Mouse (Mus musculus): Measurements from ENCODE around the gene Slc22a5. TPM values are rescaled to one million over a fixed set of nuclear protein-coding genes. Genes with fewer than 3 reads are reported as not detected.
A peak's percentile ranks its signal among the peaks of the same experiment; 100 is the strongest.

The Slc22a5 gene
- polyA plus RNA-seq, 1 experiment from 2014 or later, result 9.4 TPM

GRCm38 (mm10) chr11:53841514-53841913, 49.9 kb downstream of the Slc22a5 start:
- no peak for TF ChIP-seq EP300 (optimal IDR thresholded peaks at IDR 0.05)
- no peak for TF ChIP-seq CTCF (IDR thresholded peaks at IDR 0.05; ENCODE audit: low read depth)
- 0 out of 2 replicates have a peak, but pooled peaks cover 3% of the 10 kb centered on the region for H3K4me1 ChIP-seq (replicated peaks; ENCODE audit: control insufficient read depth, insufficient read depth)
- ATAC-seq (ENCODE audit: low FRiP score, low TSS enrichment) (no peak), DNase-seq (ENCODE audit: low spot score) (no peak)
- H3K36me3 ChIP-seq (ENCODE audit: control insufficient read depth, insufficient read depth, low read length), result no peaks in the 10 kb centered on the region
- WGBS, result 79% methylated on average over 12 of the region's 12 CpGs
- H3K9ac ChIP-seq (ENCODE audit: low read length), result no peak overlapping the region
- no peaks in the 10 kb centered on the region for H3K9me3 ChIP-seq (ENCODE audit: control insufficient read depth, low read length)
- no peaks in the 10 kb centered on the region for H3K27me3 ChIP-seq (ENCODE audit: control insufficient read depth, insufficient read depth, low read length)
- H3K4me2 ChIP-seq (replicated peaks; ENCODE audit: low read depth), result no peak overlapping the region
- no peak overlapping the region for H3K27ac ChIP-seq (replicated peaks)
- H3K4me3 ChIP-seq (ENCODE audit: low read depth, low read length), result no peak overlapping the region

- Histone ChIP-seq H3K4me2 (replicated peaks; ENCODE audit: low read depth) (no peak overlapping the region), H3K9ac (ENCODE audit: low read length) (no peak overlapping the region), H3K36me3 (ENCODE audit: control insufficient read depth, insufficient read depth, low read length) (no peaks in the 10 kb centered on the region), H3K9me3 (ENCODE audit: control insufficient read depth, low read length) (no peaks in the 10 kb centered on the region), H3K4me1 (replicated peaks; ENCODE audit: control insufficient read depth, insufficient read depth) (0 out of 2 replicates have a peak, but pooled peaks cover 3% of the 10 kb centered on the region), H3K27ac (replicated peaks) (peak overlapping the region; percentile 80), H3K27me3 (ENCODE audit: control insufficient read depth, insufficient read depth, low read length) (no peaks in the 10 kb centered on the region), H3K4me3 (ENCODE audit: low read depth, low read length) (no peak overlapping the region)
- ATAC-seq (ENCODE audit: low FRiP score, low TSS enrichment) (peak; percentile 91), DNase-seq (ENCODE audit: low spot score) (peak; percentile 85)
- 42% methylated on average over 8 of the region's 8 CpGs for whole genome bisulfite sequencing
- TF ChIP-seq EP300 (optimal IDR thresholded peaks at IDR 0.05), result no peak
- no peak for TF ChIP-seq CTCF (IDR thresholded peaks at IDR 0.05; ENCODE audit: low read depth)
Measured at GRCm38 (mm10) chr11:53839663-53840642, 51.5 kb downstream of the Slc22a5 start.

DNA sequence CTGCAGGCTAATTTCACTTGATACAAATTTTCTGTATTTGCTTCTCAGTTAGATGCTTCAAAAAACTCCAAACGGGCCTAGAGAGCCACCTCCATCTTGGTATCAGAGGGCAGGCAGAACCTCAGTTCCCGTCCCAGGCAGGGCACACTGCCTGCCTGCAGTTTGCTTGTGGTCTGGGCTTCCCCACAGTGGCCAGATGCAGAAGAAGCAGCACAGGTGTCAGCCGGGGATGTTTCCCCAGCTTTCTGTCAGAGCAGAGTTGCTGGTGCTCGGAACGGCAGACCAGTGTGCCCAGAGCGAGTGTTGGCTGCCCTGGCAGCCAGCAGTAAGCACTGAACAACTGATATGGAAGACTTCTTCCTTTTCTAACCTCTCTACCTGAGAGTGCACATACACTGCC, 52.3 kb downstream of the Slc22a5 start:
- Histone ChIP-seq H3K4me1 (replicated peaks; ENCODE audit: control insufficient read depth, insufficient read depth) (0 out of 2 replicates have a peak, but pooled peaks cover 3% of the 10 kb centered on the region), H3K27ac (replicated peaks) (peak overlapping the region; percentile 80), H3K4me2 (replicated peaks; ENCODE audit: low read depth) (no peak overlapping the region), H3K36me3 (ENCODE audit: control insufficient read depth, insufficient read depth, low read length) (no peaks in the 10 kb centered on the region), H3K9me3 (ENCODE audit: control insufficient read depth, low read length) (no peaks in the 10 kb centered on the region), H3K9ac (ENCODE audit: low read length) (no peak overlapping the region), H3K4me3 (ENCODE audit: low read depth, low read length) (no peak overlapping the region), H3K27me3 (ENCODE audit: control insufficient read depth, insufficient read depth, low read length) (no peaks in the 10 kb centered on the region)
- 78% methylated on average over 6 of the region's 6 CpGs for WGBS
- ATAC-seq (ENCODE audit: low FRiP score, low TSS enrichment) (0 out of 2 replicates have a peak, but pooled peaks have one; percentile 2), DNase-seq (ENCODE audit: low spot score) (no peak)
- peak; percentile 27; the same call in 1 of the 2 replicates for TF ChIP-seq CTCF (IDR thresholded peaks at IDR 0.05; ENCODE audit: low read depth)
- TF ChIP-seq EP300 (optimal IDR thresholded peaks at IDR 0.05), result no peak

DNA sequence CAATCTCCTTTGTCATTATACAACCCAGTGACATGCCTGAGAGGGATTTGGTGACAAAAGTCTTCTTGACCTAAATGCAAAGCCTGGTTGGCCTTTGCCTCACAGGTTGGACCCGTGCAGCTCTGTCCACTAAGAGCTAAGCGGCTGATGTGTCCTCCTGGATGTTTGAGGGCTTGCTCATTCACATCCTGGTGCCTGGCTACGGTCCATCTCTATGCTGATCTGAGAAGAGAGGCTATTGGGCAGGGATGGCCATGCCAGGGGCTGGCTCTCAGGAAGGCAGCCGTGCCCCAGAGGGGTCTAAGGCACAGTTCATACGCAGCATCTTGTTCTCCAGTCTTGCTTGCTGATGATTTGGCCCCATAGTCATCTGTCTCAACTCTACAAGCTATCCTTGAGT, 53.7 kb downstream of the Slc22a5 start:
- Histone ChIP-seq H3K36me3 (ENCODE audit: control insufficient read depth, insufficient read depth, low read length) (no peaks in the 10 kb centered on the region), H3K4me3 (ENCODE audit: low read depth, low read length) (no peak overlapping the region), H3K9ac (ENCODE audit: low read length) (no peak overlapping the region), H3K9me3 (ENCODE audit: control insufficient read depth, low read length) (no peaks in the 10 kb centered on the region), H3K4me2 (replicated peaks; ENCODE audit: low read depth) (no peak overlapping the region), H3K4me1 (replicated peaks; ENCODE audit: control insufficient read depth, insufficient read depth) (0 out of 2 replicates have a peak, but pooled peaks cover 3% of the 10 kb centered on the region), H3K27ac (replicated peaks) (no peak overlapping the region), H3K27me3 (ENCODE audit: control insufficient read depth, insufficient read depth, low read length) (no peaks in the 10 kb centered on the region)
- DNase-seq (ENCODE audit: low spot score), result no peak
- TF ChIP-seq CTCF (IDR thresholded peaks at IDR 0.05; ENCODE audit: low read depth) (no peak), EP300 (optimal IDR thresholded peaks at IDR 0.05) (no peak)
- no peak for ATAC-seq (ENCODE audit: low FRiP score, low TSS enrichment)
- WGBS, result 83% methylated on average over 5 of the region's 5 CpGs

- no peak overlapping the region for H3K9ac ChIP-seq (ENCODE audit: low read length)
- H3K27ac ChIP-seq (replicated peaks), result no peak overlapping the region
- 0 out of 2 replicates have a peak, but pooled peaks cover 3% of the 10 kb centered on the region for H3K4me1 ChIP-seq (replicated peaks; ENCODE audit: control insufficient read depth, insufficient read depth)
- H3K27me3 ChIP-seq (ENCODE audit: control insufficient read depth, insufficient read depth, low read length), result no peaks in the 10 kb centered on the region
- WGBS, result 84% methylated on average over 4 of the region's 4 CpGs
- no peaks in the 10 kb centered on the region for H3K9me3 ChIP-seq (ENCODE audit: control insufficient read depth, low read length)
- no peaks in the 10 kb centered on the region for H3K36me3 ChIP-seq (ENCODE audit: control insufficient read depth, insufficient read depth, low read length)
- TF ChIP-seq EP300 (optimal IDR thresholded peaks at IDR 0.05) (no peak), CTCF (IDR thresholded peaks at IDR 0.05; ENCODE audit: low read depth) (no peak)
- H3K4me2 ChIP-seq (replicated peaks; ENCODE audit: low read depth), result no peak overlapping the region
- ATAC-seq (ENCODE audit: low FRiP score, low TSS enrichment) (no peak), DNase-seq (ENCODE audit: low spot score) (no peak)
- H3K4me3 ChIP-seq (ENCODE audit: low read depth, low read length), result no peak overlapping the region
Measured at GRCm38 (mm10) chr11:53835379-53836010, 56.0 kb downstream of the Slc22a5 start.
